Mouse (Mus musculus): ENCODE results near the gene Naa10.

Gene Naa10

GRCm38 (mm10) chrX:73914827-73915703 is 6.7 kb downstream of the Naa10 start:
- peak; percentile 81 to 89 for DNase-seq (ENCODE audit: low spot score in 2 of 2)

GRCm38 (mm10) chrX:73911588-73911987 is 10.2 kb downstream of the Naa10 start:
- DNase-seq (ENCODE audit: low spot score in 2 of 2) = no peak

GRCm38 (mm10) chrX:73911156-73911555 is 10.6 kb downstream of the Naa10 start:
- DNase-seq (ENCODE audit: low spot score in 2 of 2) = peak in 1 of 2 experiments; percentile 14

- no peak for DNase-seq (ENCODE audit: low spot score in 2 of 2)
These were observed 11.3 kb downstream of the Naa10 start for GRCm38 (mm10) chrX:73910451-73910850.

- DNase-seq (ENCODE audit: low spot score in 2 of 2) = no peak
These were observed 11.7 kb downstream of the Naa10 start for GRCm38 (mm10) chrX:73910049-73910448.

- no peak for DNase-seq (ENCODE audit: low spot score in 2 of 2)
These were observed 23.8 kb downstream of the Naa10 start for GRCm38 (mm10) chrX:73897959-73898358.

- no peak for DNase-seq (ENCODE audit: low spot score in 2 of 2)
These were observed 26.0 kb downstream of the Naa10 start, which contains the start of gene L1cam for GRCm38 (mm10) chrX:73895719-73896118. Gene L1cam, minus strand, starts transcription at chrX:73896105.

GRCm38 (mm10) chrX:73892833-73893232 is 28.9 kb downstream of the Naa10 start:
- no peak for DNase-seq (ENCODE audit: low spot score in 2 of 2)

- no peak for DNase-seq (ENCODE audit: low spot score in 2 of 2)
These were observed 30.1 kb downstream of the Naa10 start, which contains the start of gene Avpr2 for GRCm38 (mm10) chrX:73891551-73892152. Gene Avpr2, plus strand, starts transcription at chrX:73892102.

- DNase-seq (ENCODE audit: low spot score in 2 of 2) = no peak
These were observed 40.3 kb downstream of the Naa10 start for GRCm38 (mm10) chrX:73881463-73881862.

GRCm38 (mm10) chrX:73881036-73881427 is 40.7 kb downstream of the Naa10 start:
- DNase-seq (ENCODE audit: low spot score in 2 of 2) = no peak

GRCm38 (mm10) chrX:73880194-73881035 is 41.3 kb downstream of the Naa10 start:
- peak in 1 of 2 experiments; percentile 18 for DNase-seq (ENCODE audit: low spot score in 2 of 2)

- DNase-seq (ENCODE audit: low spot score in 2 of 2) = no peak
These were observed 44.7 kb downstream of the Naa10 start for GRCm38 (mm10) chrX:73877014-73877413.

- no peak for DNase-seq (ENCODE audit: low spot score in 2 of 2)
These were observed 45.9 kb downstream of the Naa10 start for GRCm38 (mm10) chrX:73875881-73876280.

GRCm38 (mm10) chrX:73871956-73872355 is 49.8 kb downstream of the Naa10 start:
- no peak for DNase-seq (ENCODE audit: low spot score in 2 of 2)

GRCm38 (mm10) chrX:73871474-73871873 is 50.3 kb downstream of the Naa10 start:
- DNase-seq (ENCODE audit: low spot score in 2 of 2) = no peak

GRCm38 (mm10) chrX:73869334-73869733 is 52.4 kb downstream of the Naa10 start:
- no peak for DNase-seq (ENCODE audit: low spot score in 2 of 2)

GRCm38 (mm10) chrX:73867852-73868251 is 53.9 kb downstream of the Naa10 start:
- no peak for DNase-seq (ENCODE audit: low spot score in 2 of 2)

- DNase-seq (ENCODE audit: low spot score in 2 of 2) = no peak
These were observed 54.5 kb downstream of the Naa10 start for GRCm38 (mm10) chrX:73867256-73867655.

Measured in frontal cortex, postnatal 10 days (tissue).